Mouse (Mus musculus) embryonic facial prominence, embryonic 10.5 days (tissue): ENCODE results near the gene Olfr371. TPM values are rescaled to one million over a fixed set of nuclear protein-coding genes. Genes with fewer than 3 reads are reported as not detected.

Experiments used
- DNase-seq: peaks from one replicate; pipeline ENCODE4 v3.0.0-alpha.2; 2017; ENCODE audit warnings: low spot score
- H3K27ac ChIP-seq: fragments of 300-500 bp; sonication (generic); replicated peaks from 2 replicates; pipeline ENCODE4 v1.5.1; 2016; ENCODE audit warnings: mild to moderate bottlenecking
- H3K27me3 ChIP-seq: fragments of 300-500 bp; sonication (generic); replicated peaks from 2 replicates; pipeline ENCODE4 v1.6.1; 2016; ENCODE audit warnings: low read depth, mild to moderate bottlenecking; ENCODE audit not compliant: poor library complexity, severe bottlenecking
- H3K36me3 ChIP-seq: fragments of 300-500 bp; sonication (generic); replicated peaks from 2 replicates; pipeline ENCODE4 v1.6.1; 2016; ENCODE audit warnings: mild to moderate bottlenecking, moderate library complexity
- H3K4me1 ChIP-seq: fragments of 300-500 bp; sonication (generic); 2 replicates; pipeline ENCODE4 v1.6.1; 2016
- H3K4me3 ChIP-seq: fragments of 300-500 bp; sonication (generic); 2 replicates; pipeline ENCODE4 v1.5.1; 2016; ENCODE audit warnings: mild to moderate bottlenecking, moderate library complexity
- H3K9me3 ChIP-seq: fragments of 300-500 bp; sonication (generic); 2 replicates; pipeline ENCODE4 v1.6.1; 2016; ENCODE audit warnings: mild to moderate bottlenecking
- WGBS: fragments of 180-500 bp; shearing (Covaris S2); methylation state at CpG from one replicate; pipeline ENCODE4 v1.1.7; 2016; 5-methylcytosine and 5-hydroxymethylcytosine counted together
- polyA plus RNA-seq: library from polyadenylated mRNA; unstranded; fragments of >200 nt; fragmentation: Nextera tagmentation; extraction: Ambion mirVana; gene quantifications from 2 replicates; pipeline ENCODE4 v1.2.1, GENCODE M21; 2016

The Olfr371 gene
- polyA plus RNA-seq: not detected in 2 replicates

GRCm38 (mm10) chr8:85225688-85226087, at the start of gene Olfr371:
Gene Olfr371, plus strand, starts transcription at chr8:85225988.
- no peak within 1 kb of the TSS for H3K27ac ChIP-seq
- no peaks in the 10 kb centered on the region for H3K4me1 ChIP-seq
- 39% methylated on average over 1 of the region's 1 CpGs for WGBS
- H3K9me3 ChIP-seq: no peaks in the 10 kb centered on the region
- no peaks in the 10 kb centered on the region for H3K36me3 ChIP-seq
- no peak for DNase-seq
- H3K27me3 ChIP-seq: no peaks in the 10 kb centered on the region
- H3K4me3 ChIP-seq: no peak within 1 kb of the TSS

DNA sequence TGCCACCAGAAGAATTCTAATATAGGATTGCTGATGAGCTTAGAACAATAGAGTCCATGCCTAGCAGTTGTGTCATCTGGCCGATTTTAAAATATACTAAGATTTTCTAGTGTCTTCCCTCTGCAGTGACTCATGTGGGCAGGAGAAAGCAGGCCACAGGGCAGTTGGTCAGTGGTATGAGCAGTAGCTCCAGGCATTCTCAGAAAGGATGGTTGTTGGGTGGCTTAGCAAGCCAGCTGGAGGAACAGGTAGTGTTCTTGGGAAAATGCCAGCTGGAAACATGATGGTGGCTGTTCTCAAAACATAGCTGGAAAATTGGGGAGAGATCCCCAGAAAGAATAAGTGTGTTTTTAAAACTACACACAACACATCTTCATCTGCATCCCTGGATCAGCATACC, 33.4 kb upstream of the Olfr371 start:
- Histone ChIP-seq H3K36me3 (no peaks in the 10 kb centered on the region), H3K27me3 (no peaks in the 10 kb centered on the region), H3K4me1 (no peaks in the 10 kb centered on the region), H3K27ac (no peak overlapping the region), H3K9me3 (peaks cover 9% of the 10 kb centered on the region; the same call in 1 of the 2 replicates), H3K4me3 (no peak overlapping the region)
- WGBS: 70% methylated on average over 1 of the region's 1 CpGs
- no peak for DNase-seq

- WGBS: 81% methylated on average over 4 of the region's 4 CpGs
- no peaks in the 10 kb centered on the region for H3K27me3 ChIP-seq
- H3K9me3 ChIP-seq: no peaks in the 10 kb centered on the region
- no peaks in the 10 kb centered on the region for H3K36me3 ChIP-seq
- no peak overlapping the region for H3K4me3 ChIP-seq
- H3K27ac ChIP-seq: no peak overlapping the region
- DNase-seq: no peak
- no peaks in the 10 kb centered on the region for H3K4me1 ChIP-seq
These were observed 5.6 kb upstream of the Olfr371 start for GRCm38 (mm10) chr8:85220220-85220619.

GRCm38 (mm10) chr8:85220992-85221391, 4.8 kb upstream of the Olfr371 start:
- WGBS: 49% methylated on average over 6 of the region's 6 CpGs

DNA sequence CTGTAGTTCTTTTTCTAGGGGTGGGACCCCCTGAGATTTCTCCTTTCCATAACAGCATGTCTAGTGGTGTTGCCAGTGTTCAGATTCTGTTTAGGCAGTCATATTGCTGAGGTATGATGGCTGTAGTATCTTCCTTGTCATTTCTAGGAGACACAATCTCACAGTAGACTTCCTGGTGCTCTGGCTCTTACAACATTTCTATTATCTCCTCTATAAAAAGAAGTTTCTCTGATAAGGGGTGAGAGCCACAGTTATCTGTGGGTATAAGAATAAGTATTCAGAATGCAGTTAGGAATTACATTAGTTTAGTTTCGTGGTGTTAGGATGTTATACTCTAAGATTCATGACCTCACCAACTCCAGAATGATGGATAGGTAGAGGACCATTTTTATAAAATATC, 1.5 kb downstream of the Olfr371 start:
- H3K9me3 ChIP-seq: no peaks in the 10 kb centered on the region
- no peaks in the 10 kb centered on the region for H3K4me1 ChIP-seq
- no peaks in the 10 kb centered on the region for H3K36me3 ChIP-seq
- H3K27me3 ChIP-seq: no peaks in the 10 kb centered on the region
- no peak for DNase-seq
- 73% methylated on average over 1 of the region's 1 CpGs for WGBS
- H3K4me3 ChIP-seq: no peak overlapping the region
- no peak overlapping the region for H3K27ac ChIP-seq

More at GRCm38 (mm10) chr8:85220992-85221391, 4.8 kb upstream of the Olfr371 start:
- H3K36me3 ChIP-seq: no peaks in the 10 kb centered on the region
- no peak overlapping the region for H3K27ac ChIP-seq
- no peaks in the 10 kb centered on the region for H3K9me3 ChIP-seq
- no peaks in the 10 kb centered on the region for H3K4me1 ChIP-seq
- H3K4me3 ChIP-seq: no peak overlapping the region
- peak; percentile 15 for DNase-seq
- H3K27me3 ChIP-seq: no peaks in the 10 kb centered on the region

Other genes starting within 250 kb of the Olfr371 start
- 6.6 and 6.7 TPM in 2 replicates for gene Junb, start 247.3 kb upstream of the Olfr371 start, polyA plus RNA-seq
- gene Hook2, start 235.4 kb upstream of the Olfr371 start, polyA plus RNA-seq: 19.5 and 20.0 TPM in 2 replicates
- 0.08 TPM in 1 of 2 replicates, not detected in the other for gene Best2, start 211.5 kb upstream of the Olfr371 start, polyA plus RNA-seq
- 157 TPM in 2 replicates for gene Asna1, start 200.7 kb upstream of the Olfr371 start, polyA plus RNA-seq
- 154 and 157 TPM in 2 replicates for gene Trir, start 199.2 kb upstream of the Olfr371 start, polyA plus RNA-seq
- gene Tnpo2, start 189.1 kb upstream of the Olfr371 start, polyA plus RNA-seq: 31.2 and 31.5 TPM in 2 replicates
- gene Fbxw9, start 165.9 kb upstream of the Olfr371 start, polyA plus RNA-seq: 21.4 and 25.1 TPM in 2 replicates
- not detected in 2 replicates for gene Gm5741, start 158.0 kb upstream of the Olfr371 start, polyA plus RNA-seq
- 70.5 and 74.5 TPM in 2 replicates for gene Dhps, start 154.2 kb upstream of the Olfr371 start, polyA plus RNA-seq
- gene Wdr83os, start 145.2 kb upstream of the Olfr371 start, polyA plus RNA-seq: 126 and 127 TPM in 2 replicates
- 64.3 and 65.8 TPM in 2 replicates for gene Wdr83, start 144.7 kb upstream of the Olfr371 start, polyA plus RNA-seq
- 26.1 and 27.2 TPM in 2 replicates for gene Man2b1, start 142.7 kb upstream of the Olfr371 start, polyA plus RNA-seq
- gene Zfp791, start 102.9 kb upstream of the Olfr371 start, polyA plus RNA-seq: 1.6 and 1.9 TPM in 2 replicates
- not detected in 2 replicates for gene Cks1brt, start 74.1 kb upstream of the Olfr371 start, polyA plus RNA-seq
- gene Orc6, start 73.6 kb downstream of the Olfr371 start, polyA plus RNA-seq: 154 and 158 TPM in 2 replicates
- gene Vps35, start 73.8 kb downstream of the Olfr371 start, polyA plus RNA-seq: 140 and 147 TPM in 2 replicates
- gene Mylk3, start 160.4 kb downstream of the Olfr371 start, polyA plus RNA-seq: 2.6 TPM in 2 replicates
- 43.3 and 44.4 TPM in 2 replicates for gene 4921524J17Rik, start 206.8 kb downstream of the Olfr371 start, polyA plus RNA-seq